Mouse (Mus musculus) stomach, postnatal 0 days (tissue): ENCODE data around the gene Banf1. TPM values are rescaled to one million over a fixed set of nuclear protein-coding genes. Genes with fewer than 3 reads are reported as not detected.

Experiments
- ATAC-seq: fragments of 200-750 bp; cut with Nextera tagmentation; 2 replicates; pipeline ENCODE4 v1.8.0; 2017; ENCODE audit not compliant: low FRiP score, low TSS enrichment
- DNase-seq: peaks from one replicate; pipeline ENCODE4 v3.0.0-alpha.2; 2016; ENCODE audit warnings: low spot score
- H3K27ac ChIP-seq: fragments of 300-500 bp; sonication (generic); replicated peaks from 2 replicates; pipeline ENCODE4 v1.5.1; 2014; ENCODE audit warnings: mild to moderate bottlenecking, control low read depth
- H3K27me3 ChIP-seq: fragments of 300-500 bp; sonication (generic); 2 replicates; pipeline ENCODE4 v1.6.1; 2014; ENCODE audit warnings: low read length; ENCODE audit not compliant: control insufficient read depth, insufficient read depth
- H3K36me3 ChIP-seq: fragments of 300-500 bp; sonication (generic); 2 replicates; pipeline ENCODE4 v1.6.1; 2014; ENCODE audit warnings: low read length, mixed read lengths; ENCODE audit not compliant: control insufficient read depth, insufficient read depth
- H3K4me1 ChIP-seq: fragments of 300-500 bp; sonication (generic); replicated peaks from 2 replicates; pipeline ENCODE4 v1.6.1; 2014; ENCODE audit warnings: antibody characterized with exemption; ENCODE audit not compliant: control insufficient read depth, insufficient read depth
- H3K4me2 ChIP-seq: fragments of 300-500 bp; sonication (generic); replicated peaks from 2 replicates; pipeline ENCODE4 v1.6.1; 2014; ENCODE audit warnings: low read depth, mild to moderate bottlenecking, control low read depth, moderate library complexity
- H3K4me3 ChIP-seq: fragments of 300-500 bp; sonication (generic); 2 replicates; pipeline ENCODE4 v1.5.1; 2014; ENCODE audit warnings: low read depth, low read length, control low read depth
- H3K9ac ChIP-seq: fragments of 300-500 bp; sonication (generic); 2 replicates; pipeline ENCODE4 v1.6.1; 2014; ENCODE audit warnings: mild to moderate bottlenecking, low read length, control low read depth, mixed read lengths
- H3K9me3 ChIP-seq: fragments of 300-500 bp; sonication (generic); 2 replicates; pipeline ENCODE4 v1.6.1; 2016; ENCODE audit warnings: low read length; ENCODE audit not compliant: control insufficient read depth
- CTCF ChIP-seq: IDR thresholded peaks from 2 replicates; pipeline ENCODE4 v1.5.1; 2016; ENCODE audit warnings: antibody characterized with exemption, low read depth, mild to moderate bottlenecking, moderate library complexity
- EP300 ChIP-seq: optimal IDR thresholded peaks from 2 replicates; pipeline ENCODE3; 2016; ENCODE audit warnings: antibody characterized with exemption
- WGBS: fragments of 180-500 bp; shearing (Covaris S2); extraction: QIAGEN DNeasy Blood & Tissue Kit; methylation state at CpG from one replicate; pipeline ENCODE4 v1.1.7; 2014; 5-methylcytosine and 5-hydroxymethylcytosine counted together
- polyA plus RNA-seq: library from polyadenylated mRNA; unstranded; fragments of >200 nt; fragmentation: Nextera tagmentation; extraction: Ambion mirVana; gene quantifications from 2 replicates; pipeline ENCODE4 v1.2.1, GENCODE M21; 2015

Banf1 gene
- polyA plus RNA-seq, 1 experiment from 2014 or later, result 293 TPM

- Histone ChIP-seq H3K4me3 (no peak overlapping the region), H3K9ac (no peak overlapping the region), H3K4me2 (no peak overlapping the region), H3K36me3 (no peaks in the 10 kb centered on the region), H3K27me3 (no peaks in the 10 kb centered on the region), H3K4me1 (no peaks in the 10 kb centered on the region), H3K27ac (peak overlapping the region; percentile 45; the same call in 1 of the 2 replicates), H3K9me3 (no peaks in the 10 kb centered on the region)
- TF ChIP-seq CTCF, result no peak
- TF ChIP-seq EP300, result no peak
- ATAC-seq (peak; percentile 24; the same call in 1 of the 2 replicates), DNase-seq (no peak)
- WGBS, result 73% methylated on average over 6 of the region's 6 CpGs
Measured at GRCm38 (mm10) chr19:5348064-5348463, 18.9 kb downstream of the Banf1 start.

DNA sequence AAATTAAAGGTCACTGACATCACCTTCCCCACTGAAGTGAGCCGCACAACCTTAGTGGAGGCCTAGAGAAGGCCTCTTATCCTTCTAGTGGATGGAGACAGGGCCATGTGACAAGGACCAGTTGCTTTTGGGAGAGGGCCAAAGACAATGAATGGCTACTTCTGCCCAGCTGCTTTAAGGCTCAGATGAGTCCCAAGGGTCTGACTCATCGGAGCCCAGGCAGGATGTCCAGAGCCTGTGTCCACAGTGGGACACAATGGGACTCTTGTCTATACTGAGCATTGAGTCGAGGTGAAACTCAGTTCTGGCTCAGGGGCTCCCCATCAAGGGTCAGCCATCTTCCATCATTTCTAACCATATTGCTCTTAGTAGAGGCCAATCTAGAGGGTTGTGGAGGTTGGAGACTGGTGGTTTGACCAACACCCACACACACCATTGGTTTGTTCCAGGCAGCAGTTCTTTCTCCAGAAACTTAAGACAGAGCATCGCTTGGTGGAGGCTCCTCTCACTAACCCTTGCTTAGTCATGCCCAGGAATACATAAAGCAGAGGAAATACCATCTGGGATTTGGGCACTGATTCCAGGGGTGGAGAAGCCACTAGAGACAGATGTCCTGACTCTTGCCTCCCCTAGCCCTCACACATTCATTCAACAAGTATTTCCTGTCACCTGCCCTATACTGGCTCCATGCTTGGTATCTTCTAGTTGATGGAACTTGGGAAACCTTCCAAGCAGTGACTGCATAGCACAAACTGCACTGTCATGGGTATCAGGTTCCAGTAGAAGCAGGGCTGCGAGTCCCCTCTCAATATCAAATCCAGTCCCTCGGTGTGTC, 21.5 kb downstream of the Banf1 start:
- Histone ChIP-seq H3K4me2 (no peak overlapping the region), H3K4me1 (no peaks in the 10 kb centered on the region), H3K36me3 (no peaks in the 10 kb centered on the region), H3K27me3 (no peaks in the 10 kb centered on the region), H3K9ac (no peak overlapping the region), H3K27ac (no peak overlapping the region), H3K4me3 (no peak overlapping the region), H3K9me3 (no peaks in the 10 kb centered on the region)
- ATAC-seq, result no peak
- WGBS, result 70% methylated on average over 6 of the region's 6 CpGs
- TF ChIP-seq CTCF (no peak), EP300 (no peak)
- DNase-seq, result no peak

DNA sequence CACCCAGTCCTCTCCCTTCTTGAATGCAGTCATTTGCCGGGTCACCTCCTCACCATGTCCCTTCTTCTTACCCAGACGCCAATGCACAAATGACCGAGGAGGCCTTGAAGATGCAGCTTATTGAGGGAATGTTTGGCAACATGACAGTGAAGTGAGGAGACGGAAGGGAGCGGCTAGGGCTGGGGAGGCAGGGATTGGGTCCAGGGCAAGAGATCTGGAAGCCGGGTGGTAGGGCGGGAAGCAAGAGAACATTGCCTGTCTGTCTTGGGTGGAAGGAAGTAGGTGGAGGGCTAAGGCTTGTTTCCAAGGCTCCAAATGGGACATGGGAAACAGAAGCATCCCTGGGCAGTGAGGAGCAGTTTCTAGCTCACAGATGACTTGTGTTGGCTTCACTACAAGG, 25.6 kb downstream of the Banf1 start:
- Histone ChIP-seq H3K9ac (no peak overlapping the region), H3K4me1 (no peaks in the 10 kb centered on the region), H3K27ac (no peak overlapping the region), H3K4me2 (no peak overlapping the region), H3K9me3 (no peaks in the 10 kb centered on the region), H3K36me3 (no peaks in the 10 kb centered on the region), H3K27me3 (no peaks in the 10 kb centered on the region), H3K4me3 (no peak overlapping the region)
- WGBS, result 88% methylated on average over 7 of the region's 7 CpGs
- TF ChIP-seq CTCF, result no peak
- TF ChIP-seq EP300, result no peak
- ATAC-seq (no peak), DNase-seq (no peak)

GRCm38 (mm10) chr19:5337975-5338374, 29.0 kb downstream of the Banf1 start:
- 0 out of 2 replicates have a peak, but pooled peaks have one; percentile 43 for ATAC-seq
- H3K27ac ChIP-seq, result no peak overlapping the region
- no peak overlapping the region for H3K4me2 ChIP-seq
- no peaks in the 10 kb centered on the region for H3K4me1 ChIP-seq
- H3K4me3 ChIP-seq, result no peak overlapping the region
- no peaks in the 10 kb centered on the region for H3K9me3 ChIP-seq
- 19% methylated on average over 5 of the region's 5 CpGs for WGBS
- peak; percentile 94 for TF ChIP-seq CTCF
- TF ChIP-seq EP300, result no peak
- H3K27me3 ChIP-seq, result no peaks in the 10 kb centered on the region
- H3K9ac ChIP-seq, result no peak overlapping the region
- no peaks in the 10 kb centered on the region for H3K36me3 ChIP-seq
- DNase-seq, result peak; percentile 81

DNA sequence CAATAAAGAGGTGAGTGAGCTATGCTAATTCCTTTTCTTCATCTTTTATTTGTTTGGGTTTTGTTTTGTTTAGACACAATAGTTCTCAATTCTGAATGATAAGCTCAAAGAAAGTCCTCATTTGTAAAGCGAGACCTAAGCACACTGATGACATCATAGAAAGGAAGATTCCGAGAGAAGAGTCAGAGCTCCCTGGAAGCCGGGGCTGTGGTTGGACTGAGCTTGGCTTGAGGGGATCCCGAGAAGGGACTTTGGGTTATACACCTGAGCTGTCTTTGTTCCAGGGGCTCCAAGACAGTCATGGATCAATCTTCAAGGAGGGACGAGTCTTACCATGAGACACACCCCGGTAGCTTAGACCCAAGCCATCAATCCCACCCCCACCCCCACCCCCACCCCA, 31.5 kb downstream of the Banf1 start, which contains the start of gene Catsper1:
TSS of gene Catsper1 (plus strand) at position 301 of the 400 bp plus-strand sequence.
- no peak within 1 kb of the TSS for H3K27ac ChIP-seq
- 90% methylated on average over 6 of the region's 6 CpGs for WGBS
- H3K36me3 ChIP-seq, result no peaks in the 10 kb centered on the region
- H3K27me3 ChIP-seq, result no peaks in the 10 kb centered on the region
- ATAC-seq (no peak), DNase-seq (no peak)
- H3K4me2 ChIP-seq, result no peak within 1 kb of the TSS
- TF ChIP-seq EP300 (no peak), CTCF (no peak)
- no peak within 1 kb of the TSS for H3K9ac ChIP-seq
- H3K4me1 ChIP-seq, result no peaks in the 10 kb centered on the region
- no peak within 1 kb of the TSS for H3K4me3 ChIP-seq
- H3K9me3 ChIP-seq, result no peaks in the 10 kb centered on the region

- no peaks in the 10 kb centered on the region for H3K9me3 ChIP-seq
- H3K4me2 ChIP-seq, result no peak overlapping the region
- 50% methylated on average over 5 of the region's 5 CpGs for WGBS
- no peaks in the 10 kb centered on the region for H3K4me1 ChIP-seq
- H3K27ac ChIP-seq, result no peak overlapping the region
- no peaks in the 10 kb centered on the region for H3K27me3 ChIP-seq
- ATAC-seq (no peak), DNase-seq (no peak)
- no peak overlapping the region for H3K9ac ChIP-seq
- no peaks in the 10 kb centered on the region for H3K36me3 ChIP-seq
- TF ChIP-seq EP300 (no peak), CTCF (no peak)
- no peak overlapping the region for H3K4me3 ChIP-seq
Measured at GRCm38 (mm10) chr19:5334741-5335140, 32.2 kb downstream of the Banf1 start.
